Mouse (Mus musculus) cortical plate, adult 2 months (tissue): ENCODE measurements around the gene Zfp449. TPM values are rescaled to one million over a fixed set of nuclear protein-coding genes. Genes with fewer than 3 reads are reported as not detected.

ENCODE experiments used
- H3K27ac ChIP-seq: fragments of 200-500 bp; 2 replicates; pipeline ENCODE4 v1.5.1; 2012; ENCODE audit warnings: low read length, control low read depth, inconsistent platforms; ENCODE audit not compliant: insufficient read depth
- H3K4me1 ChIP-seq: fragments of 200-500 bp; 2 replicates; pipeline ENCODE4 v1.6.1; 2011; ENCODE audit warnings: low read length; ENCODE audit not compliant: control insufficient read depth, insufficient read depth
- H3K4me3 ChIP-seq: fragments of 200-500 bp; 2 replicates; pipeline ENCODE4 v1.5.1; 2011; ENCODE audit warnings: mild to moderate bottlenecking, low read length, control low read depth; ENCODE audit not compliant: insufficient read depth
- CTCF ChIP-seq: fragments of 200-500 bp; IDR thresholded peaks from 2 replicates; pipeline ENCODE4 v1.5.1; 2011; ENCODE audit warnings: mild to moderate bottlenecking, control low read depth, low read length; ENCODE audit not compliant: insufficient read depth; ENCODE audit errors: extremely low read depth
- POLR2A ChIP-seq: fragments of 200-500 bp; IDR thresholded peaks from 2 replicates; pipeline ENCODE4 v1.6.1; 2011; ENCODE audit warnings: mild to moderate bottlenecking, low read length, control low read depth; ENCODE audit not compliant: insufficient read depth; ENCODE audit errors: extremely low read depth
- polyA plus RNA-seq: library from polyadenylated mRNA; depleted of rRNA; stranded (reverse); fragments of >200 nt; gene quantifications from 2 replicates; pipeline ENCODE4 v1.2.3, GENCODE M21; 2012; rRNA removed

The Zfp449 gene
- polyA plus RNA-seq, 1 experiment, result 2.5 TPM

GRCm38 (mm10) chrX:56380852-56381251, 34.7 kb downstream of the Zfp449 start:
- TF ChIP-seq CTCF, result no peak
- no peak for TF ChIP-seq POLR2A
- H3K4me3 ChIP-seq, result no peak overlapping the region
- no peak overlapping the region for H3K27ac ChIP-seq
- H3K4me1 ChIP-seq, result no peaks in the 10 kb centered on the region

GRCm38 (mm10) chrX:56384142-56384541, 37.9 kb downstream of the Zfp449 start:
- Histone ChIP-seq H3K4me3 (no peak overlapping the region), H3K4me1 (no peaks in the 10 kb centered on the region), H3K27ac (no peak overlapping the region)
- TF ChIP-seq CTCF (no peak), POLR2A (no peak)

GRCm38 (mm10) chrX:56404646-56405045, 58.4 kb downstream of the Zfp449 start:
- no peak overlapping the region for H3K4me3 ChIP-seq
- no peak overlapping the region for H3K27ac ChIP-seq
- no peak for TF ChIP-seq CTCF
- no peak for TF ChIP-seq POLR2A
- H3K4me1 ChIP-seq, result no peaks in the 10 kb centered on the region

- TF ChIP-seq CTCF (no peak), POLR2A (no peak)
- H3K4me3 ChIP-seq, result no peak overlapping the region
- H3K4me1 ChIP-seq, result no peaks in the 10 kb centered on the region
- H3K27ac ChIP-seq, result no peak overlapping the region
These were observed 59.3 kb downstream of the Zfp449 start for GRCm38 (mm10) chrX:56405482-56405881.

GRCm38 (mm10) chrX:56406128-56406527, 59.9 kb downstream of the Zfp449 start:
- Histone ChIP-seq H3K27ac (no peak overlapping the region), H3K4me1 (no peaks in the 10 kb centered on the region), H3K4me3 (no peak overlapping the region)
- TF ChIP-seq POLR2A, result no peak
- TF ChIP-seq CTCF, result no peak

Other genes starting within 250 kb of the Zfp449 start
- gene 3830403N18Rik, start 209.8 kb upstream of the Zfp449 start, polyA plus RNA-seq, result 0.23 TPM in 1 of 2 replicates, not detected in the other
- gene Gm773, start 133.5 kb upstream of the Zfp449 start, polyA plus RNA-seq, result not detected in 2 replicates
- gene Smim10l2a, start 28.2 kb downstream of the Zfp449 start, polyA plus RNA-seq, result 18.6 and 19.2 TPM in 2 replicates
- 0.58 TPM in 1 of 2 replicates, not detected in the other for gene Gm2174, start 101.6 kb downstream of the Zfp449 start, polyA plus RNA-seq
- gene Ints6l, start 108.5 kb downstream of the Zfp449 start, polyA plus RNA-seq, result 74.5 and 82.6 TPM in 2 replicates
- not detected in 2 replicates for gene Gm10477, start 178.3 kb downstream of the Zfp449 start, polyA plus RNA-seq
- not detected in 2 replicates for gene Gm648, start 203.2 kb downstream of the Zfp449 start, polyA plus RNA-seq